Mouse (Mus musculus) limb, embryonic 12.5 days (tissue): ENCODE data around the gene Mapk13. TPM values are rescaled to one million over a fixed set of nuclear protein-coding genes. Genes with fewer than 3 reads are reported as not detected.
"Not testable (repeated sequence)": the region's sequence is repeated elsewhere in the genome, so short reads cannot be mapped to it uniquely, and the experiment has no call there.

Source experiments
- ATAC-seq: fragments of 200-750 bp; cut with Nextera tagmentation; 2 replicates; pipeline ENCODE4 v1.8.0; 2017; ENCODE audit warnings: low read depth, moderate TSS enrichment; ENCODE audit not compliant: insufficient number of reproducible peaks, insufficient read depth, low FRiP score, low TSS enrichment
- H3K27ac ChIP-seq: fragments of 300-500 bp; sonication (generic); 2 replicates; pipeline ENCODE4 v1.5.1; 2016; ENCODE audit warnings: mild to moderate bottlenecking, moderate library complexity
- H3K27me3 ChIP-seq: fragments of 300-500 bp; sonication (generic); 2 replicates; pipeline ENCODE4 v1.6.1; 2016; ENCODE audit warnings: mild to moderate bottlenecking, moderate library complexity
- H3K36me3 ChIP-seq: fragments of 300-500 bp; sonication (generic); 2 replicates; pipeline ENCODE4 v1.6.1; 2016; ENCODE audit warnings: mild to moderate bottlenecking, moderate library complexity
- H3K4me1 ChIP-seq: fragments of 300-500 bp; sonication (generic); replicated peaks from 2 replicates; pipeline ENCODE4 v1.6.1; 2016
- H3K4me2 ChIP-seq: fragments of 300-500 bp; sonication (generic); 2 replicates; pipeline ENCODE4 v1.6.1; 2016; ENCODE audit warnings: mild to moderate bottlenecking, moderate library complexity
- H3K4me3 ChIP-seq: fragments of 300-500 bp; sonication (generic); replicated peaks from 2 replicates; pipeline ENCODE4 v1.5.1; 2016; ENCODE audit warnings: mild to moderate bottlenecking
- H3K9ac ChIP-seq: fragments of 300-500 bp; sonication (generic); replicated peaks from 2 replicates; pipeline ENCODE4 v1.6.1; 2016; ENCODE audit warnings: mild to moderate bottlenecking, moderate library complexity
- H3K9me3 ChIP-seq: fragments of 300-500 bp; sonication (generic); 2 replicates; pipeline ENCODE4 v1.6.1; 2016; ENCODE audit warnings: mild to moderate bottlenecking, moderate library complexity
- WGBS: fragments of 180-500 bp; shearing (Covaris S2); methylation state at CpG from one replicate; pipeline ENCODE4 v1.1.7; 2016; 5-methylcytosine and 5-hydroxymethylcytosine counted together
- polyA plus RNA-seq: library from polyadenylated mRNA; unstranded; fragments of >200 nt; fragmentation: Nextera tagmentation; extraction: Ambion mirVana; gene quantifications from 2 replicates; pipeline ENCODE4 v1.2.1, GENCODE M21; 2016

The Mapk13 gene
- 13.5 and 15.6 TPM in 2 replicates for polyA plus RNA-seq

DNA sequence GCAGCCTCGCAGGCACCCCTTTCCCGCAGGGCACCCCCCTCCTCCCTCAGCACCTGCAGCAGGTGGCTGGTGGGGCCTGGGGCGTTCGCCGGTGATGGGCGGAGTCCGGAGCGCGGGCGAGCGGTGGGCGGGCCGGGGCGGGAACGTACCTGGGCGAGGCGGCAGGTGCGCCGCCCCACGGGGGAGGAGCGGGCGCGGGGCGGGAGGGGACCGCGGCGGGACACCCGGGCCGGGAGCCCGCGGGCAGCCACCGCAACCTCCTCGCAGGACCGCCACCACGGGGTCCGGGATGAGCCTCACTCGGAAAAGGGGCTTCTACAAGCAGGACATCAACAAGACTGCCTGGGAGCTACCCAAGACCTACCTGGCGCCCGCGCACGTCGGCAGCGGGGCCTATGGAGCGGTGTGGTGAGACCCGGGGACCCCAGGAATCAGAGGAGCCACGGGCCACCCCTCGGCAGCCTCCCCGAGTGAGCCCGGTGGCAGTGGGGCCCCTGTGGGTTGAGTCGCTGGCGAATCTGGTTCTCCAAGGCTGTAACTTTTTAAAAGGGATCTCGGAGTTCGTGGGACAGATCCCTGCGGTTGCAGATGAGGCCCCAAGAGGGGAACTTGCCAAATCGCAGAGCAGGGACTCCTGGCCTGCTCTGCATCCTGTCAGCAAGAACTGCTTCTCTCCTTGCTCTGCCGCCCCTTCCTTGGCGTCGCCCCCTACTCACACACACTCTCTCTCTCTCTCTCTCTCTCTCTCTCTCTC lies at the start of gene Mapk13:
Mapk13 (plus strand) TSS at position 177 of the 754 bp plus-strand sequence.
- Histone ChIP-seq H3K9ac (peak within 1 kb of the TSS; percentile 60), H3K4me2 (peak within 1 kb of the TSS; percentile 91), H3K36me3 (no peaks in the 10 kb centered on the region), H3K4me3 (peak within 1 kb of the TSS; percentile 50), H3K27me3 (peaks cover 58% of the 10 kb centered on the region), H3K4me1 (peaks cover 19% of the 10 kb centered on the region), H3K9me3 (no peaks in the 10 kb centered on the region), H3K27ac (no peak within 1 kb of the TSS)
- WGBS = under 1% methylated on average over 46 of the region's 58 CpGs
- no peak for ATAC-seq

- Histone ChIP-seq H3K36me3 (peaks cover 89% of the 10 kb centered on the region), H3K9ac (no peak within 1 kb of the TSS), H3K27me3 (no peaks in the 10 kb centered on the region), H3K4me3 (no peak within 1 kb of the TSS), H3K4me1 (0 out of 2 replicates have a peak, but pooled peaks cover 2% of the 10 kb centered on the region), H3K9me3 (no peaks in the 10 kb centered on the region), H3K27ac (no peak within 1 kb of the TSS), H3K4me2 (no peak within 1 kb of the TSS)
- 87% methylated on average over 4 of the region's 4 CpGs for WGBS
- no peak for ATAC-seq
These were observed 43.3 kb upstream of the Mapk13 start, which contains the start of gene AC170998.1 for GRCm38 (mm10) chr17:28725783-28726182. AC170998.1 (plus strand) TSS chr17:28726083.

- H3K27ac ChIP-seq, H3K27me3 ChIP-seq, H3K9ac ChIP-seq, ATAC-seq, H3K9me3 ChIP-seq, H3K4me3 ChIP-seq, H3K4me1 ChIP-seq, H3K4me2 ChIP-seq: not testable (repeated sequence)
- WGBS = 91% methylated on average over 11 of the region's 11 CpGs
- H3K36me3 ChIP-seq = peaks cover 94% of the 10 kb centered on the region
These were observed 41.6 kb upstream of the Mapk13 start for GRCm38 (mm10) chr17:28727511-28727910.

GRCm38 (mm10) chr17:28735317-28736105 lies 33.6 kb upstream of the Mapk13 start:
- H3K9me3 ChIP-seq = no peaks in the 10 kb centered on the region
- no peak overlapping the region for H3K4me2 ChIP-seq
- H3K9ac ChIP-seq = no peak overlapping the region
- H3K27ac ChIP-seq = no peak overlapping the region
- no peak for ATAC-seq
- no peaks in the 10 kb centered on the region for H3K4me1 ChIP-seq
- WGBS = 94% methylated on average over 6 of the region's 6 CpGs
- peaks cover 83% of the 10 kb centered on the region for H3K36me3 ChIP-seq
- no peaks in the 10 kb centered on the region for H3K27me3 ChIP-seq
- no peak overlapping the region for H3K4me3 ChIP-seq

DNA sequence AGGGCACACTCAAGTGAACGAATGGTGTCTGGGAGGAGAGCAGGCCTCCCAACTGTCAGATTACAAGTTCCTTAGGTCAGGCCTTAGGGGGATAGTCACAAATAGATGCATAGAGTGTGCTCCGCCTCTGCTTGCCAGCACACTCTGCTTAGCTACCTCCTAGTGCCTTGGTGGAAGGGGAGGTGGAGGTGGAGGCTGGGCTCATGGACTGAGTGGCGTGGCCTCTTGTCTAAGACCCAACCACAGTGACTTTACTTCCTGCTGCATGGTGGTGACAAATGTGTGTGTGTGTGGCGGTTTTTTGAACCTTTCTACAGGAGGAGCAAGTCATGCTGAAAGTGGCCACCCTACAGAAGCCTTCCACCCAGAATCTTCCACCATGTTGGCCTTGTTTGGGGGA lies 32.6 kb upstream of the Mapk13 start:
- Histone ChIP-seq H3K27me3 (no peaks in the 10 kb centered on the region), H3K9me3 (no peaks in the 10 kb centered on the region), H3K4me1 (no peaks in the 10 kb centered on the region), H3K36me3 (peaks cover 82% of the 10 kb centered on the region), H3K27ac (no peak overlapping the region), H3K4me3 (no peak overlapping the region), H3K9ac (no peak overlapping the region), H3K4me2 (no peak overlapping the region)
- no peak for ATAC-seq
- 75% methylated on average over 4 of the region's 4 CpGs for WGBS

- Histone ChIP-seq H3K9ac (no peak overlapping the region), H3K36me3 (peaks cover 81% of the 10 kb centered on the region), H3K4me2 (no peak overlapping the region)
These were observed 31.1 kb upstream of the Mapk13 start for GRCm38 (mm10) chr17:28737973-28738372.

DNA sequence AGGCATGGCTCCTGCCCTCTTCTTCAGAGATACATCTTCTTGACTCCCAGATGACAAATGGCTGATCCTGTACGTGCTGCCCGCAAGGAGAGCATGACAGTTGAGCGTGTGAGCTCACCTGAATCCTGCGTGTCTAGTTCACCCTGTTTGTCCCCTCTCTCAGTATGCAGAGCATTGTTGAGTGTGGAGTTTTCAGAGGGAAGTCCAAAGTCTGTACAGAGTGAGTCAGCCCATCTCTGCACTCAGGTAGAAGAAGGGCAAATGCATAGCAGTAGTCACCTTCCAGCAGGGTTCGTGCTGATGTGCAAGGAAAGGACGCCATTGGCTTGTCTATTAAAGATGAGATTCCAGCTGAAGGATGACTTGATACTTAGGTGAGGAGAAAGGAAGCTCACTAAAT lies 29.9 kb upstream of the Mapk13 start:
- H3K36me3 ChIP-seq = peaks cover 88% of the 10 kb centered on the region
- no peak overlapping the region; the same call in 1 of the 2 replicates for H3K9ac ChIP-seq
- H3K4me2 ChIP-seq = no peak overlapping the region
- no peak for ATAC-seq
- 93% methylated on average over 6 of the region's 6 CpGs for whole genome bisulfite sequencing
- H3K27me3 ChIP-seq = no peaks in the 10 kb centered on the region
- no peak overlapping the region for H3K27ac ChIP-seq
- no peak overlapping the region for H3K4me3 ChIP-seq
- H3K9me3 ChIP-seq = no peaks in the 10 kb centered on the region
- H3K4me1 ChIP-seq = no peaks in the 10 kb centered on the region

More at GRCm38 (mm10) chr17:28737973-28738372, 31.1 kb upstream of the Mapk13 start:
- Histone ChIP-seq H3K9me3 (no peaks in the 10 kb centered on the region), H3K27ac (no peak overlapping the region), H3K4me1 (no peaks in the 10 kb centered on the region), H3K4me3 (no peak overlapping the region), H3K27me3 (no peaks in the 10 kb centered on the region)
- 88% methylated on average over 4 of the region's 4 CpGs for WGBS
- no peak for ATAC-seq

DNA sequence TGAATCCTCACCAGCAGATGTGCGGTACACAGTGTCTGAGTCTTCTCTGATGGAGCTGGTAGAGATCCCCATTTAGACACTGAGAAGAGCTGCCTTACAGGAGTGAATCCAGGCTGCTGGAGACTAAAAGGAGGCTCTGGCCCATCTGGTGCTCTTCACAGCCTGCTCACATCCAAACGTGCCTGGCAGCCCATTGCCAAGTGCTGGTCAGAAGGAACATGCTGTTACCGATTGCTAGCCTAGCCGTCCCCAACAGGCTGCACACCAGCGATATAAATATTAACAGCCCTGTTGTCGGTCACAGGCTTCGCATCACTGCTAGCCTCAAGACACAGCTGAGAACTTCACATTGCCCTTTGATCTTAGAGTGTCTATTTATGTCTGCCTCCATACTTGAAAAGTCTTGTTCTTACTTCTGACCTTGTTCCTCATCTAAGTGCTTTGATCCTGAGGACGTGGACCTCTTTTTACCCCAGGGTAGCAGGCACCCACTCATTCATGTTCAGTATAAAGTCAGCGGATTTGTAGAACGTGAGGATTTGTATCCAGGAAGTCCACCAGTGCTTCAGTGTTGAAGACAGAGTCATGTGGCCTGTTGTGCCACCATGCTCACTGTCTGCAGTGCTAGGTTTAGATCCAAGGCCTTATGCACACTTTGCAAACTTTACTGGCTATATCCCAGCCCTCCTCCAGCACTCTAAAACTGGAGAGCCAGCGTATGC lies 25.8 kb upstream of the Mapk13 start:
- 94% methylated on average over 11 of the region's 11 CpGs for WGBS
- Histone ChIP-seq H3K9me3 (no peaks in the 10 kb centered on the region), H3K4me1 (no peaks in the 10 kb centered on the region), H3K4me3 (no peak overlapping the region), H3K27ac (no peak overlapping the region), H3K9ac (no peak overlapping the region), H3K36me3 (peaks cover 96% of the 10 kb centered on the region), H3K4me2 (no peak overlapping the region), H3K27me3 (no peaks in the 10 kb centered on the region)
- no peak for ATAC-seq

DNA sequence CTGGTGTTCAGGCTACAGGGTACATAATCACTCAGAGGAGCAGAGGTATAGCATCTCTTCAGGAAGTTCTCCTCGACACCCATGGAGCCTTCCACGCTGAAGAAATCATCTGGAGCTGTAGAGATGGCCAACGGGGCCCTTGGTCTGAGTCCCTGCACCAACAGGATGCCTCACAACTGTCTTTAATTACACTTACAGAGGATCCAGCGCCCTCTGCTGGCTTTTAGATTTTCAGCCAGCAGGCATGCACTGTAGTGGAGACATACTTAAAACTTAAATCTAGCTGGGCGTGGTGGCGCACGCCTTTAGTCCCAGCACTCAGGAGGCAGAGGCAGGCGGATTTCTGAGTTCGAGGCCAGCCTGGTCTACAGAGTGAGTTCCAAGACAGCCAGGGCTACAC lies 25.2 kb upstream of the Mapk13 start:
- Histone ChIP-seq H3K27me3 (no peaks in the 10 kb centered on the region), H3K36me3 (peaks cover 92% of the 10 kb centered on the region)

GRCm38 (mm10) chr17:28745773-28746172 lies 23.3 kb upstream of the Mapk13 start:
- H3K9ac ChIP-seq = no peak overlapping the region
- H3K9me3 ChIP-seq = no peaks in the 10 kb centered on the region
- H3K4me3 ChIP-seq = no peak overlapping the region
- H3K4me2 ChIP-seq = no peak overlapping the region
- H3K4me1 ChIP-seq = no peaks in the 10 kb centered on the region
- no peaks in the 10 kb centered on the region for H3K27me3 ChIP-seq
- no peak for ATAC-seq
- peaks cover 74% of the 10 kb centered on the region for H3K36me3 ChIP-seq
- 78% methylated on average over 6 of the region's 6 CpGs for WGBS
- H3K27ac ChIP-seq = no peak overlapping the region

More for the DNA sequence above, 25.2 kb upstream of the Mapk13 start:
- H3K9ac ChIP-seq = no peak overlapping the region
- no peak for ATAC-seq
- 91% methylated on average over 9 of the region's 9 CpGs for WGBS
- H3K4me2 ChIP-seq = no peak overlapping the region
- no peaks in the 10 kb centered on the region for H3K9me3 ChIP-seq
- no peak overlapping the region for H3K4me3 ChIP-seq
- no peaks in the 10 kb centered on the region for H3K4me1 ChIP-seq
- no peak overlapping the region for H3K27ac ChIP-seq

- no peaks in the 10 kb centered on the region for H3K27me3 ChIP-seq
- no peak overlapping the region for H3K4me3 ChIP-seq
- ATAC-seq = no peak
- 89% methylated on average over 4 of the region's 4 CpGs for WGBS
- H3K4me1 ChIP-seq = no peaks in the 10 kb centered on the region
- H3K9me3 ChIP-seq = no peaks in the 10 kb centered on the region
- H3K4me2 ChIP-seq = no peak overlapping the region
- H3K9ac ChIP-seq = no peak overlapping the region
- no peak overlapping the region for H3K27ac ChIP-seq
- H3K36me3 ChIP-seq = peaks cover 53% of the 10 kb centered on the region
These were observed 21.1 kb upstream of the Mapk13 start for GRCm38 (mm10) chr17:28748001-28748400.
